Mouse (Mus musculus) lung, adult 2 months (tissue): ENCODE data around the gene Sag. TPM values are rescaled to one million over a fixed set of nuclear protein-coding genes. Genes with fewer than 3 reads are reported as not detected.

ENCODE experiments used
- DNase-seq: peaks from one replicate; pipeline ENCODE4 v3.0.0; 2022
- H3K4me1 ChIP-seq: fragments of 200-500 bp; 2 replicates; pipeline ENCODE4 v1.6.1; 2011; ENCODE audit warnings: low read length; ENCODE audit not compliant: control insufficient read depth, insufficient read depth
- H3K4me3 ChIP-seq: fragments of 200-500 bp; replicated peaks from 2 replicates; pipeline ENCODE3; 2011; ENCODE audit warnings: low read depth, mild to moderate bottlenecking, control low read depth, low read length; ENCODE audit errors: extremely low read depth
- CTCF ChIP-seq: fragments of 200-500 bp; IDR thresholded peaks from 2 replicates; pipeline ENCODE4 v1.5.1; 2011; ENCODE audit warnings: mild to moderate bottlenecking, low read length, control low read depth; ENCODE audit not compliant: insufficient read depth
- POLR2A ChIP-seq: fragments of 200-500 bp; IDR thresholded peaks from 2 replicates; pipeline ENCODE4 v1.6.1; 2011; ENCODE audit warnings: low read depth, mild to moderate bottlenecking, control low read depth, low read length, borderline replicate concordance; ENCODE audit errors: extremely low read depth
- WGBS: fragments of 180-500 bp; shearing (Covaris S2); methylation state at CpG from one replicate; pipeline ENCODE4 v1.1.7; 2018; 5-methylcytosine and 5-hydroxymethylcytosine counted together
- polyA plus RNA-seq: library from polyadenylated mRNA; depleted of rRNA; stranded (reverse); fragments of >200 nt; gene quantifications from 2 replicates; pipeline ENCODE4 v1.2.3, GENCODE M21; 2012

The Sag gene
- polyA plus RNA-seq, 1 experiment, result 0.86 TPM

GRCm38 (mm10) chr1:87858529-87858928 is 55.0 kb downstream of the Sag start:
- 49% methylated on average over 2 of the region's 2 CpGs for WGBS
- Histone ChIP-seq H3K4me3 (no peak overlapping the region), H3K4me1 (peaks cover 28% of the 10 kb centered on the region)
- DNase-seq, result no peak
- TF ChIP-seq CTCF (no peak), POLR2A (no peak)

GRCm38 (mm10) chr1:87863602-87864001 is 60.1 kb downstream of the Sag start:
- no peak for DNase-seq
- Histone ChIP-seq H3K4me3 (no peak overlapping the region), H3K4me1 (peaks cover 16% of the 10 kb centered on the region)
- 59% methylated on average over 3 of the region's 3 CpGs for WGBS
- TF ChIP-seq CTCF, result no peak
- no peak for TF ChIP-seq POLR2A

- DNase-seq, result no peak
- TF ChIP-seq CTCF, result no peak
- no peak for TF ChIP-seq POLR2A
- peaks cover 9% of the 10 kb centered on the region; the same call in 1 of the 2 replicates for H3K4me1 ChIP-seq
- H3K4me3 ChIP-seq, result no peak overlapping the region
Observed at GRCm38 (mm10) chr1:87864889-87865288, 61.4 kb downstream of the Sag start.

- peaks cover 14% of the 10 kb centered on the region for H3K4me1 ChIP-seq
- TF ChIP-seq POLR2A (no peak), CTCF (no peak)
- 88% methylated on average over 1 of the region's 1 CpGs for WGBS
- no peak overlapping the region for H3K4me3 ChIP-seq
- no peak for DNase-seq
Observed at GRCm38 (mm10) chr1:87866672-87867071, 63.2 kb downstream of the Sag start.

- peaks cover 19% of the 10 kb centered on the region for H3K4me1 ChIP-seq
- no peak overlapping the region for H3K4me3 ChIP-seq
- no peak for TF ChIP-seq POLR2A
- no peak for TF ChIP-seq CTCF
- no peak for DNase-seq
Observed at GRCm38 (mm10) chr1:87871546-87871945, 68.1 kb downstream of the Sag start.

- TF ChIP-seq CTCF (no peak), POLR2A (no peak)
- H3K4me1 ChIP-seq, result peaks cover 19% of the 10 kb centered on the region
- H3K4me3 ChIP-seq, result no peak overlapping the region
- no peak for DNase-seq
Observed at GRCm38 (mm10) chr1:87873081-87873480, 69.6 kb downstream of the Sag start.

- TF ChIP-seq CTCF, result no peak
- TF ChIP-seq POLR2A, result no peak
- H3K4me3 ChIP-seq, result no peak overlapping the region
- DNase-seq, result no peak
- H3K4me1 ChIP-seq, result peaks cover 36% of the 10 kb centered on the region
- WGBS, result 88% methylated on average over 1 of the region's 1 CpGs
Observed at GRCm38 (mm10) chr1:87876065-87876464, 72.6 kb downstream of the Sag start.

GRCm38 (mm10) chr1:87877552-87878283 is 74.2 kb downstream of the Sag start:
- no peak for DNase-seq
- no peak for TF ChIP-seq CTCF
- Histone ChIP-seq H3K4me3 (no peak overlapping the region), H3K4me1 (peaks cover 33% of the 10 kb centered on the region)
- 72% methylated on average over 9 of the region's 9 CpGs for WGBS

GRCm38 (mm10) chr1:87879034-87879433 is 75.6 kb downstream of the Sag start:
- Histone ChIP-seq H3K4me3 (no peak overlapping the region), H3K4me1 (peaks cover 30% of the 10 kb centered on the region)
- 68% methylated on average over 3 of the region's 3 CpGs for WGBS
- DNase-seq, result no peak
- TF ChIP-seq CTCF (no peak), POLR2A (no peak)

GRCm38 (mm10) chr1:87879494-87880325 is 76.2 kb downstream of the Sag start:
- Histone ChIP-seq H3K4me3 (no peak overlapping the region), H3K4me1 (peaks cover 30% of the 10 kb centered on the region)
- DNase-seq, result peak; percentile 77
- 4% methylated on average over 3 of the region's 3 CpGs for WGBS
- TF ChIP-seq CTCF, result no peak

- no peak for DNase-seq
- no peak for TF ChIP-seq POLR2A
- peaks cover 30% of the 10 kb centered on the region for H3K4me1 ChIP-seq
- no peak overlapping the region for H3K4me3 ChIP-seq
- 52% methylated on average over 6 of the region's 6 CpGs for WGBS
Observed at GRCm38 (mm10) chr1:87880326-87880627, 76.8 kb downstream of the Sag start.
